ENCODE assay signal across 8 mouse cellular contexts in the genomic region with DNA sequence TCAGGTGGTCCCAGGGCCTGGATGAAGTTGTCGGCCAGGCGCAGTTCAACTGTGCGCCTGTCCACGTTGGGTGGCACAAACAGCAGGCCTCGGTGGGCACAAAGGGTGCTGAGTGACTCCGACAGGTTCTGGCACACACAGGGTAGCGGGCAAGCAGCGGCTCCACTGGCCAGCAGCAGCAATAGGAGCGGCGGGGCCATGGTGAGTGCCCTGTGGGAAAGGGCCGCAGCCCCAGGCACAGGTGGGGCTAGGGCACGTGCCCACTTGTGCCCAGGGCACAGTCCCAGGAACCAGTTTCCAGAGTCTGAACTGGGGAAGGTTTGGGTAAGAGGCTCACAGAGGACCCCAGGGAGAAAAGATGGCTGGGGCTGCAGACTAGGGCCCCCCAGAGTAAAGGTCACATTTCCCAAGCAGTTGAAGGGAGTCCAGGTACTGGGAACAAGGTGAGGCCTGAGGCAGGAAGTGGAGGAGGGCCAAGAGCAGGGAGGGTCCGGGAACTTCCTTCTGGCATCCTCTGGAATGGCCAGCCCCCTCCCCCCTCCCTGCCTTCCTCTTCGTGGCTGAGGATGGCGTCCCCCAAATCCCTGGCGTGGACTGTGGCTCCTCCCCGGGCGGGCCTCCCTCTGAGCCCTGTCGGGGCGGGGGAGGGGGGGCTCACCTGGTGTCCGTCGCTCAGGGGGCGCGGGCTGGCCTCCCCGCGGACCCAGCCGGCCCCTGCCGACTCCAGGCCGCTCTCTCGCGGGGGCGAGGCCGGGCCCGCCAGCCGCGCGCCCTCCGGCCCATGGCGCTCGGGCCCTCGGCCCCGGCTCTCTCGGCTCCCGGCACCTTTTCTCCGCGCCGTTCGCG. TPM values are rescaled to one million over a fixed set of nuclear protein-coding genes. Genes with fewer than 3 reads are reported as not detected.
DNase-seq lines count a peak whose midpoint lies in the region; ATAC-seq and TF ChIP-seq lines count a peak whose summit lies in the region.

No protein-coding gene starts in this region.

- no peaks in the 10 kb centered on the region for H3K9me3 ChIP-seq in embryonic facial prominence, embryonic 14.5 days (ENCODE audit: control insufficient read depth, low read length)
- no peaks in the 10 kb centered on the region for H3K9me3 ChIP-seq in kidney, postnatal 0 days (replicated peaks; ENCODE audit: low read length)
- no peaks in the 10 kb centered on the region for H3K9me3 ChIP-seq in midbrain, embryonic 15.5 days

- peaks cover 8% of the 10 kb centered on the region for H3K4me1 ChIP-seq in embryonic facial prominence, embryonic 14.5 days (ENCODE audit: control insufficient read depth, insufficient read depth, low read length)
- H3K4me1 ChIP-seq in kidney, postnatal 0 days (replicated peaks; ENCODE audit: insufficient read depth, low read length): peaks cover 14% of the 10 kb centered on the region
- peaks cover 42% of the 10 kb centered on the region for H3K4me1 ChIP-seq in midbrain, embryonic 15.5 days

- WGBS in embryonic facial prominence, embryonic 14.5 days: 53% methylated on average over 13 of the region's 49 CpGs
- WGBS in kidney, postnatal 0 days: 18% methylated on average over 40 of the region's 49 CpGs
- 17% methylated on average over 46 of the region's 49 CpGs for WGBS in midbrain, embryonic 15.5 days

- H3K27me3 ChIP-seq in embryonic facial prominence, embryonic 14.5 days (replicated peaks; ENCODE audit: control insufficient read depth, insufficient read depth, low read length): no peaks in the 10 kb centered on the region
- no peaks in the 10 kb centered on the region for H3K27me3 ChIP-seq in kidney, postnatal 0 days (ENCODE audit: insufficient read depth, low read length)
- no peaks in the 10 kb centered on the region for H3K27me3 ChIP-seq in midbrain, embryonic 15.5 days (replicated peaks)

- H3K4me3 ChIP-seq in gastrocnemius, adult 2 months: peak overlapping the region; percentile 88
- peak overlapping the region; percentile 89 for H3K4me3 ChIP-seq in embryonic facial prominence, embryonic 14.5 days (ENCODE audit: low read depth, low read length)
- H3K4me3 ChIP-seq in kidney, postnatal 0 days (replicated peaks; ENCODE audit: low read depth, low read length): peak overlapping the region; percentile 74
- peak overlapping the region; percentile 74 for H3K4me3 ChIP-seq in midbrain, embryonic 15.5 days

- intact Hi-C loops in gastrocnemius, adult 2 months (cut with DNase I): loop anchor here (5.0 kb wide), 2 partner anchors 102 to 117 kb away; a partner anchor contains a TSS

- H3K9ac ChIP-seq in embryonic facial prominence, embryonic 14.5 days (ENCODE audit: low read depth, low read length): peak overlapping the region; percentile 96
- H3K9ac ChIP-seq in kidney, postnatal 0 days (ENCODE audit: low read depth, low read length): peak overlapping the region; percentile 92
- peak overlapping the region; percentile 91 for H3K9ac ChIP-seq in midbrain, embryonic 15.5 days

- ATAC-seq in embryonic facial prominence, embryonic 14.5 days (ENCODE audit: low read depth): peak; percentile 9; the same call in 1 of the 2 replicates
- ATAC-seq in kidney, postnatal 0 days (replicated peaks; ENCODE audit: low FRiP score, low read depth): peak; percentile 4; the same call in 1 of the 2 replicates
- ATAC-seq in midbrain, embryonic 15.5 days (replicated peaks): peak; percentile 8; the same call in 1 of the 2 replicates
- ATAC-seq in activated CD4-positive, CD25-positive, alpha-beta regulatory T cell, adult 4 months: no peak

- TF ChIP-seq CTCF in gastrocnemius, adult 2 months (IDR thresholded peaks at IDR 0.05): no peak
- no peak for TF ChIP-seq CTCF in kidney, postnatal 0 days (IDR thresholded peaks at IDR 0.05; ENCODE audit: low read depth)

- DNase-seq in gastrocnemius, adult 2 months: no peak
- DNase-seq in gastrocnemius, adult 8-10 months (ENCODE audit: low spot score in 2 of 2): no peak
- DNase-seq in ES-CJ7 (ENCODE audit: low read depth, low spot score): peak; percentile 44
- peak; percentile 54 for DNase-seq in embryonic facial prominence, embryonic 14.5 days (ENCODE audit: low spot score)
- peak; percentile 52 for DNase-seq in kidney, postnatal 0 days (ENCODE audit: low spot score)
- DNase-seq in Muller cell, postnatal 12 days (ENCODE audit: inconsistent ontology term): no peak

- peak overlapping the region; percentile 60 for H3K4me2 ChIP-seq in embryonic facial prominence, embryonic 14.5 days (ENCODE audit: low read depth, low read length)
- peak overlapping the region; percentile 91 for H3K4me2 ChIP-seq in kidney, postnatal 0 days (ENCODE audit: low read length)
- peak overlapping the region; percentile 83 for H3K4me2 ChIP-seq in midbrain, embryonic 15.5 days

- H3K36me3 ChIP-seq in embryonic facial prominence, embryonic 14.5 days (ENCODE audit: control insufficient read depth, insufficient read depth, low read length): peaks cover 32% of the 10 kb centered on the region
- H3K36me3 ChIP-seq in kidney, postnatal 0 days (ENCODE audit: insufficient read depth, low read length): peaks cover 24% of the 10 kb centered on the region
- H3K36me3 ChIP-seq in midbrain, embryonic 15.5 days (replicated peaks): no peaks in the 10 kb centered on the region; the same call in 1 of the 2 replicates

- H3K27ac ChIP-seq in gastrocnemius, adult 2 months: peak overlapping the region; percentile 83
- peak overlapping the region; percentile 89 for H3K27ac ChIP-seq in embryonic facial prominence, embryonic 14.5 days (replicated peaks; ENCODE audit: low read depth, low read length)
- H3K27ac ChIP-seq in kidney, postnatal 0 days: peak overlapping the region; percentile 85
- peak overlapping the region; percentile 95 for H3K27ac ChIP-seq in midbrain, embryonic 15.5 days

RNA-seq across cellular contexts. Expression of a gene that starts 0.9 kb away (rescaled TPM):
- 1 to 10 TPM; 1.5 to 1.6 TPM for total RNA-seq in gastrocnemius, adult 2 months (2021)
- 1 to 10 TPM in 2 of 4 experiments, under 1 TPM in 2; 0.46 to 6.3 (median 1.1) TPM for total RNA-seq in gastrocnemius, adult 8-10 months (2022)
- 7.4 and 9.7 TPM in 2 replicates for polyA plus RNA-seq in embryonic facial prominence, embryonic 14.5 days (2014; fragmentation: Nextera tagmentation; extraction: Ambion mirVana)
- 6.6 and 8.4 TPM in 2 replicates for polyA plus RNA-seq in kidney, postnatal 0 days (2015; fragmentation: Nextera tagmentation; extraction: Ambion mirVana)
- 12.7 and 13.9 TPM in 2 replicates for polyA plus RNA-seq in midbrain, embryonic 15.5 days (2015; fragmentation: Nextera tagmentation; extraction: Ambion mirVana)
- polyA plus RNA-seq in activated CD4-positive, CD25-positive, alpha-beta regulatory T cell, adult 4 months (2017; shearing (Covaris generic)): under 1 TPM in 1 of 2 experiments, not detected in 1; 0.31 TPM

RNA-seq across cellular contexts. Expression of a gene that starts 10.9 kb away (rescaled TPM):
- total RNA-seq in gastrocnemius, adult 2 months (2021): 1 to 10 TPM; 5.1 to 5.9 TPM
- 1 to 10 TPM; 3.2 to 7.5 (median 4.0) TPM for total RNA-seq in gastrocnemius, adult 8-10 months (2022)
- polyA plus RNA-seq in embryonic facial prominence, embryonic 14.5 days (2014; fragmentation: Nextera tagmentation; extraction: Ambion mirVana): 52.1 and 62.8 TPM in 2 replicates
- polyA plus RNA-seq in kidney, postnatal 0 days (2015; fragmentation: Nextera tagmentation; extraction: Ambion mirVana): 65.1 and 66.9 TPM in 2 replicates
- polyA plus RNA-seq in midbrain, embryonic 15.5 days (2015; fragmentation: Nextera tagmentation; extraction: Ambion mirVana): 53.7 and 54.1 TPM in 2 replicates
- 10 to 100 TPM; 38.4 to 47.2 TPM for polyA plus RNA-seq in activated CD4-positive, CD25-positive, alpha-beta regulatory T cell, adult 4 months (2017; shearing (Covaris generic))

Comparison
In these comparisons a context has a peak if more than half of its experiments do, and no peak if none do; other contexts are left out.
1. DNase-seq: peak in ES-CJ7 (single experiment), embryonic facial prominence, embryonic 14.5 days (single experiment) and kidney, postnatal 0 days (single experiment); none in gastrocnemius, adult 2 months (single experiment), gastrocnemius, adult 8-10 months (0 of 2) and Muller cell, postnatal 12 days (single experiment).
2. Peak in every context shown above with its lines, with median percentiles within 50 percentile points of each other: H3K27ac ChIP-seq, H3K4me3 ChIP-seq, H3K4me2 ChIP-seq and H3K9ac ChIP-seq.